Mouse (Mus musculus) T-helper 17 cell (primary cell): Measurements from ENCODE around the gene Hoxb9.

Experiments
- in situ Hi-C, 2 experiments: fragments of 300-600 bp; cut with MboI, MseI; formaldehyde crosslinking; loops; 1 replicate in 1 of 2; 2 replicates in 1 of 2; pipeline ENCODE4 v1.15.1; 2025; ENCODE audit warnings: high pct_unique_total_duplicates in 2 of 2

The Hoxb9 gene

DNA sequence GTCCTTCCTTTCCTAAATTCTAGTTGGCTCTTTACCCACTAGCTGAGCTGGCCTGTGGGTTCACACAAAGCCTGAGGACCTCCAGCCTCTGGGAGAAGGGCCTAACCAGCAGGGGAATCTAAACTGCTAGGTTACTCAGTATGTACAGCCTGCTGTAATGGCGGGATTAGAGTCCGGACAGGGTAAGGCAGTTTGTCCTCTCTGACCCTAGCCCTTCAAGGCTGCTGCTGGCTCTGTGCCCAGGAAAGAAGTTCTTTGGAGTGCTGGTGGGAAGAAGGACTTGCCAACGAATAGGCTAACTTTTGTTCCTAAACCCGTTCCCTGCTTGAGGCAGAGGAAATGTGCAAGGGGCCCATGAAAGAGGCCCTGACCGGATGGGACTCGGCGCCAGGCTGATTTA is 5.3 kb upstream of the Hoxb9 start:
- in situ Hi-C loops, result loop anchor here in 1 of 2 experiments (10.0 kb wide), 1 partner anchor 609 kb away; no protein-coding TSS in a partner anchor

DNA sequence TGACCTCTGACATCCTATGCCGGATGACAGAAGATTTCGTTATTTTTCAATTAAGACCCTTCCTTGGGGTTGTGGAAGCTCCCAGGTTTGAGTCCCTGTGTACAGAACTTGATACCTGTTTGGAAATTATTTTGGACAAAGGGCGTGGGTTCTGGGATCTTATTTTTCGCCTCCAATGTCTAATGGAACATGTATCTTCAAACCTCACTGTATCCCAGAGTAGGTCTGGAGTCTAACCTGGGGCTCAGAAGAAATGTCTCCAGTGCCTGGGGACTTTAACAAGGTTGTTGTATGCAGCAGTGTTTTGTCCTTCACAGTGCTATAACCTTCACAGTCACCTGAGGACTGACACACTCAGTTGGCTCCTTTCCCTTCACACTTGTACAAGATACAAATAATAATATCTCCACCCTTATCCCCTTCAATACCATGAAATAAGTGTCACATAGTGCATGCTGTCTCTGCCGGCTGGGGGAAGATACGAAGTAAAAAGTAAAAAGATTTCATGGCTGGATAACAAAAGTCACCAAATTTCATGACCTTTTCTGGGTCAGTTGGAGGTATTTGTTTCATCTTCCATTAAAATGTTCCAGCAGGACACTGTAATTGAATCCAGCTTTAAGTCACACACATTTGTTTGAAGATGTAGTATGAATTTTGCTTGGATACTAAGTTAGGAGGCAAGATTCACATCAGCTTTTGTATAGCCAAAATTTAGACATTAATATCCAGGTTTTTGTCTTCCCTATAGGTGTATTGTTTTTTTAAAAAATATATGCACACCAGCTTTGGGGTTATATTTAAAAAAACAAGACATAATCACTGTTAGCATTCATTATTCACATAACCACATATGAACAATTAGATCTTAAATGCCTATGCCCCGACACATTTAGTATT is 4.0 kb upstream of the Hoxb9 start:
- in situ Hi-C loops, result loop anchor here in 1 of 2 experiments (10.0 kb wide), 1 partner anchor 608 kb away; no protein-coding TSS in a partner anchor

DNA sequence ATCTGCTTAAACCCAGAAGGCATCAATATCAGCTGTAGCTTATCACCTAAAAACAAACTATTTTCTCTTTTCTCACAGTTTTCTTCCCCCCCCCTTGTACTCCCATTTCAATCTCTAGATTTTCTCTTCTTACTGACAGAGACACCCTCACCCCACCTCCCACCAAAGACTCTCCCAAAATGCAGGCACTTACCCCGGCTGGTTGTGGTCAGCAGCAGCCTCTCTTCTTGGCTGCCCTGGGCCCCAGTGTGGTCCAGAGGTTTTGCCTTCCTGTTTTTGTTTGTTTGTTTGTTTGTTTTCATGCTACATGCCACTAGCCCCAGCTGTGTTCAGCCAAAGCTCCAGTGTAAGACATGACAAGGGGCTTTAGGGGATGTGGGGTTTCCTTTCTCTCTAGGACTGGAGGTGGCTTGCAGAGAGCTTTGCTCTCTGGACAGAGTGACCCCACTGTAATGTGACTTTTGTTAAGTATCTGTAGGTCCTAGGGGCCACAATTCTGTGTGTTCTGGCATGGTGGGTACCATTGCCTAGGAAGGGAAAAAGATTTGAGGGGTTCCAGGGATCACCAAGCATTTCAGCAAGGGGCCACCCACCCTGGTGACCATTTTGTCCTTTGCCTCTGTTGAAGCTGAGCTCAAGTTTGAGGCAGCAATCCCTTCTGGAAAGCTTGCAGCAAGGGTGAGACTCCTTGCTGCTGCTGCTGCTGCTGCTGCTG is 3.1 kb upstream of the Hoxb9 start:
- in situ Hi-C loops, result loop anchor here in 1 of 2 experiments (10.0 kb wide), 1 partner anchor 607 kb away; no protein-coding TSS in a partner anchor

DNA sequence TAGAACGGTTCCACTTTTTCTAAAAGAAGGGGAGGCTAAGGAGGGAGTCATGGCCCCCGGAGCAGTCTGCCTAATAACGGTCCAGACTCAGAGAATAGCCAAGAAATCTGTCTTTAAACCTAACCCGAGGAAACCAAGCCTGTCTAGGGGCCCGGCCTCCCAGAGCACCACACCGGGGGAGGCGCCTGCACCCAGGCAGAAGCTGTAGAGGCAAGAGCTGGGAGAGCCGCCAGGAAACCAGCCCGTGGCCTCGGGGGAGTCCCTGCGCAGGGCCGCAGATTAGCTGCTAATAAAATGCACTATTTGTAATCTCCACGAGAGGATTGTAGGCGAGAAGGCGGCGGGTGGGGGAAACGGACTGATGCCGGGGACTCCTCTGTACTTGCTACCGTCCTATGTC is 1.4 kb upstream of the Hoxb9 start:
- in situ Hi-C loops, result loop anchor here in 1 of 2 experiments (10.0 kb wide), 1 partner anchor 605 kb away; no protein-coding TSS in a partner anchor

DNA sequence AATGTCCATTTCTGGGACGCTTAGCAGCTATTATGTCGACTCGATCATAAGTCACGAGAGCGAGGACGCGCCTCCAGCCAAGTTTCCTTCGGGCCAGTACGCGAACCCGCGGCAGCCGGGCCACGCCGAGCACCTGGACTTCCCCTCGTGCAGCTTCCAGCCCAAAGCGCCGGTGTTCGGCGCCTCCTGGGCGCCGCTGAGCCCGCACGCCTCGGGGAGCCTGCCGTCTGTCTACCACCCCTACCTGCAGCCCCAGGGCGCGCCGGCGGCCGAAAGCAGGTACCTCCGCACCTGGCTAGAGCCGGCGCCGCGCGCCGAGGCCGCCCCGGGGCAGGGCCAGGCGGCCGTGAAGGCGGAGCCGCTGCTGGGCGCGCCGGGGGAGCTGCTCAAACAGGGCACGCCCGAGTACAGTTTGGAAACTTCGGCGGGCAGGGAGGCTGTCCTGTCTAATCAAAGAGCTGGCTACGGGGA is 319 bp downstream of the Hoxb9 start:
- in situ Hi-C loops, result no loop called here

DNA sequence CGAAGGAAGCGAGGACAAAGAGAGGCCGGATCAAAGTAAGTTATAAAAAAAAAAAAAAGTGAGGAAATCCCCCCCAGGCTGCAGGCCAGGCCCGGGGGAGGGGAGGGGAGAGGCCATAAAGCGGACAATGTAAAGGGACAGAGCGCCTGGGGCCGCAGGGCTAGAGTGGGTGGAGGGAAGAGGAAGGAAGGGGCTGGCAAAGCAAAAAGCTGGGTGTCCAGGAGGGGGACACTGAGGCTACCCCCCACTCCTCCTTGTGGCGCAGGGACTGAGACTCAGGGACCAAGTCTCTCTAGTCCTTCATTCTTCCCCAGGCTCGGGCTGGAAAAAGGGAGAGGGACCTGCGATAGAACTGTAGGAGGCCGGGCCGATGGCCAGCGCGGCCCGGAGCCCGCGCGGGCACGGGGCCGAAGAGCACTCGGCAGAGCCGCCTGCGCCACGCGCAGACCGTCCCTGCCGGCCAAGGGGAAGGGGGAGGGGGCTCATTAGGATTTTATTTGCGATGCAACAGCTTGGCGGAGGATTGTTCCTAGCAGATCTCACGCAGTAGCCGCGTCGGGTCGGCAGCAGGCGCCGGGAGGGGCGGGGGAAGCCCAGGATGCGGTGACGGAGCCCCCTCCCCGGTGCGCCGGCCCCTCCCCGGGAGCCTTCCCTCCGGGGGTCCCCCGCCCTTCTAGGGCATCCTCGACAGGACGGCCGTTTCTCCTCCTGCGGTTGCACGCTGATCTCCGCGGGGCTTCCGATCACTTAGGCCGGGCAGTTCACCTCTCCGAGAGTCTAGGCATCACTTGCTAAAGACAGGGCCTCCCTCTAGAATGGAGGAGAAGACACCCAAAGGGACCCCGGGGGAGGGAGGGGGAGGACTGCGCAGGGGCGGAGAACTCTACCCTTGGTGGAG is 1.0 kb downstream of the Hoxb9 start:
- in situ Hi-C loops, result no loop called here

DNA sequence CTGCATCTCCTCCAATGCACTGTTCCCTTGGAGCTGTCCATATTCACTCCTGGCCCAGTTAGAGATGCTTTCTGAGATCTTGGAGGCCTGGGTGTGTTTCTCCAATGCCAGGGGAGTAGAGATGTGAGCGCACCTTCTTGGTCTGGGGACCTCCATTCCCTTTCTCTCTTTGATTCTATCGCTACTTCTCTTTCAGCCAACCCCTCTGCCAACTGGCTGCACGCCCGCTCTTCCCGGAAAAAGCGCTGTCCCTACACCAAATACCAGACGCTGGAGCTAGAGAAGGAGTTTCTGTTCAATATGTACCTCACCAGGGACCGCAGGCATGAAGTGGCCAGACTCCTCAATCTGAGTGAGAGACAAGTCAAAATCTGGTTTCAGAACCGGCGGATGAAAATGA is 3.2 kb downstream of the Hoxb9 start:
- in situ Hi-C loops, result no loop called here

DNA sequence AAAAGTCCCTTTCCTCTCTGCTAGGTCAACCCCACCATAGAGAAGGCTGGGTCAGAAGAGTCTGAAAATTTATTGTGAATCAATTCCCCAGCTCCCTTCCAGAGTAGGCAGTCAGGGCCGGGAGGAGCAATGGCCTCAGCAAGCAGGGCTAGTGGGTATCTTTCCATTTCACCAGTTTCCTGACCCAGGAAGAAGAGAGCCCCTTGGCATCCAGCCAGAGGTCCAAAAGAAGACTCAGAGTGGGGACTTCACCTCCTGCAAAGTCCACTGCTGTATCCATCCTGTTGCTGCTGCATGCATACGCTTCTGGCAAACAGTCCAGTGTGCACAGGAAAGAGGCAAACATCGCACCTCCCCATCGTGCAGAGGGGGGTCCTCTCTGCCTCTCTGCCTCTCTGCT is 4.6 kb downstream of the Hoxb9 start:
- in situ Hi-C loops, result loop anchor here in 1 of 2 experiments (5.0 kb wide), 1 partner anchor 481 kb away; no protein-coding TSS in a partner anchor

DNA sequence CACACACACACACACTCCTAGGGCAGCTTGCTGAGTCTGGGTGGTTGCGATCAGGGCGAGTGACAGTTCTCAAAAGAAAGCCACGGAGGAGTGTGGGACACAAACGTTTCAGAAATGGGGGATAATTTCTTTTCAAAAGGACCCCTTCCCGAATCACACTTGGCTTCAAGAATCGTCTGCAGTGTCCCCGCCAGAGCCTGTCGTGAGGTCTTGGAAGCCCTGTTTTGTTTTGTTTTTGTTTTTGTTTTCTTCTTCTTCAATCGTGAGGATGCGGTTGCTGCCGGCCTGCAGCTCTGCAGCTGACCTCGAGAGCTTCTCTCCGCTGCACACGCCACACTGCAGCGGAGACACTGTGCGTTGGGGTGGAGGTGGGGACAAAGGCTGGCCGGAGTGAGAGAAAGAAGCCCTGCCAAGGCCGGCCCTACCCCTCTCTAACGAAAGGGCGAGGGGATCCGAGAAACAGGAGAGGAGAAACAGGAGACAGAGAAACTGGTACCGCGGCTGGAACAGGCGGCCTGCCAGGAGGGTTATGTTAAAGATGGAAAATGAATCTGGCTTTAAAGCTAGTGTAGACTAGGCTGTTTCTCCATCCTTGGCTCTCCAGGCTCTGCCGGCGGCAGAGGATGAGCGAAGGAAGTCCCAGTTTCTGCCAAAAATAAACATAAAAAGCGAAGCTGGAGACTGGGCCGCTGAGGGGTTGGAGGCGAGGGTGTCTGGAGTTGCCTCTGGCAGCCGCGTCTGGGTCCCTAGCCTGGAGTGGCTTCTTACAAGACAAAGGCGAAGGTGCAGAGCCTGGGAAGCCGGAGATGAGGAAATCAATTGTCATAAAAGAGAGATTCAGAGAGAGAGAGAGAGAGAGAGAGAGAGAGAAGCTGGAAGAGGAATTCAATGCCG is 6.1 kb downstream of the Hoxb9 start:
- in situ Hi-C loops, result loop anchor here in 1 of 2 experiments (5.0 kb wide), 1 partner anchor 480 kb away; no protein-coding TSS in a partner anchor

DNA sequence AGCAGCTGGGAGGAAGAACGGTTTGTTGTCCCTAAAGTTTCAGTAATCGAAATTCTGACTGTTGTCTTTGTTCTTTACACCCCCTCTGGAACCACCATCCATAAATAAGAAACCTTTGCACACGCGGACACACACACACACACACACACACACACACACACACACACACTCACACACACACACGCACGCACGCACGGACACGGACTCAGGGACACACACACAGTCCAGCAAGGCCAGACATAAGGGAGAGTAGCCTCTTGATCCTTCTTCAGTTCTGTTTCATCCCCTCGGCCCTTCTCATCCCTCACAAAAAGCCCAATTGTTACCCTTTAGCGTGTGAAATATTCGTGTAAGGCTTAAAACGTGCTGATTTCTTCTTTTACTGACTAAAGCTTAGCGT is 7.1 kb downstream of the Hoxb9 start:
- in situ Hi-C loops, result loop anchor here in 1 of 2 experiments (5.0 kb wide), 1 partner anchor 479 kb away; no protein-coding TSS in a partner anchor

DNA sequence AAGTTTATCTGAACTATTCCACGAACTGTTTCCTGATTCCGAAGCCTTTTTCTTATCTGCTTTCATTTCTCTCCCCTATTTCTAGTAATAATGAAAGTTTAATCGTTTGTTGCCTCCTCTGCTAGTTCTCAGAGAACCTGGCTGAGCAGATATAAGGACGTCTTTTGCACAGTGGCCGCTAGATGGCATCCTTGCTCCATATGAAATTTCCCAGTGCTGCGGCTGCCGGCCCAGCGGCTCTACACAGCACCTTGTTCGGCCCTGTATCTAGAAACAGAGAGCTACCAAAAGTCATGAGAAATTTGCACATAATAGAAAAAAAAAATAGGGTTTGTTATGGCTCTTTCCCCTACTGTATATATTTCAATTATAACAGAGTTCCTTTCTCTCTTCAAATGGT is 7.5 kb downstream of the Hoxb9 start:
- in situ Hi-C loops, result loop anchor here in 1 of 2 experiments (5.0 kb wide), 1 partner anchor 479 kb away; no protein-coding TSS in a partner anchor

DNA sequence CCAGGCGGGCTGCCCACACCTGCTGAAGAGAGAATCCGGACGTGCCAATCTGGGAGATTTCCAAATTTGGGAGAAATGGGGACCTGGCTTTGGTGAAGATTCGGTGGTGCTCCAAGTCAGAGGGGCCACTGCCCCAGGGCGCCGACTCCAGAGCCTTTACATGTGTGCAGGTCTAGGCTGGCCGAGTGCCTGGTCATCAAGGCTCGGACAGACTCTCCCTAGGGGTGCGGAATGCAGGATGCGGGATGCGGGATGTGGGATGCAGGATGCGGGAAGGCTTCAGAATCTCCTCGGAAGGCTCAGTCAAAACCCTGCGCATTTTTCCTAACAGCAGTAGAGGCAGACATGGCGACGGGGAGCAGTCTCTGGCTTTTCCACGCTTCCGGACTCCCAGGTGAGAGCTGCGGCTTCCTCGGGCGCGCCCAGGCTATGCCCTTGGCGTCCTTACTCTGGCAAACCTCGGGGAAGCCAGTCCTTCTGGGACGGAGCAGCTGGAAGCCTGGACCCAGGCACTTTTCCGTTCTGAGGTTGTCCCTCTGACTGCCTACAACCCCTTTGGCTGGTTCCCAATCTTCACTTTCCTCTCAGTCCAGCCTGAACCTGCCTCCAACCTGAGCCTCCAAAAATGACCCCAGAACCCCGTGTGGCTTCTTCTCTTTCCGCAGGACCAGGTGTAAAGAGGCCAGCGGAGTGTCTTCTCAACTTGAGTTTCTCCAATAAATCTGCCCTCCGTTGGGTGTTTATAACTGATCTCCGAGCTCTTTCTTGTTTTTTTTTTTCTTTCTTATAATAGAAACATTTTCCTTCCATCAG is 8.4 kb downstream of the Hoxb9 start:
- in situ Hi-C loops, result loop anchor here (5.0 to 10.0 kb wide), 2 partner anchors 478 to 585 kb away; no protein-coding TSS in a partner anchor

DNA sequence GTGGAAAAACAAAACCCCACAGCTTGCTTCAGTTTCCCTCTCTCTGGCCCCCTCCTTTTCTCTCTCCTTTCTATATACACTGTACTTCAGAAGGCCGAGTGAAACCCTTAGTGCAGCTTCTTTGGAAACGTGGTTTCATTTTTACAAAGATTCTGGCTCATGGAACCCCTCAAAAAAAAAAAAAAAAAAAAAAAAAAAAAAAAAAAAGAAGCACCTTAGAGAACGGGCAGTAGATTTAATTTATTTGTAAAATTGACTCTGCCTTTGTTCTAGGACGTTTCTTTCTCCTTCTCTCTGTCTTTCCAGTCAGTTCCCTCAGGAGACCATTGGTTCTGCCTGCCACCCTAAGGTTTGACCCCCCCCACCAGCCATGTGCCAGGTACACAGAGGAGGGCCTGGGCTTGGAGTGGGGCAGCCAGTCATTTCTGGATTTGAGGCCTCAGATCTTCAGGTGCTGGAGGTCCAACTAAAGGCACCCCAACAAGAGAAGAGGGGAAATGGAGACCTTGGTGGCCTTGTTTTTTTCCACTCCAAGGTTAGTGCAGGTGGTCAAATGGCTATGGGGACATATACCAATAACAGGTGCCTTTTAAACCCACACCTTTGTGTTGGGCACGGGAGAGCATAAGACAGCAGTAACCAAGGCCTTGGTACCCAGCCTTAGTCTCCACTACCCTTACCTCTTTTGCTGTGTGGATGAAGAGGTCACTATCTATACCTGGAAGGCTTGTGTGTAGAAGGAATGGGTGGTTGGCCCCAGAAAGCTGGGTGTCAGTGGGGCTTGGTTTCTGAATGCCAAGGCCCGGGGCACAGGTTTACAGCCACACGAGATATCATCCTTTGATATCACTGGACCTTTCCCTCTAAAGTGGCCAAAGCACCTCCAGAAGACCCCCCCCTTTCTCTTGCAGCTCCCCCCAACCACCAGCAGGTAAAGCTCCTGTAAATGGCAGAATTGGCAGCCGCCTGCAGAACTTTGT is 9.4 kb downstream of the Hoxb9 start:
- in situ Hi-C loops, result loop anchor here in 1 of 2 experiments (10.0 kb wide), 1 partner anchor 584 kb away; no protein-coding TSS in a partner anchor

DNA sequence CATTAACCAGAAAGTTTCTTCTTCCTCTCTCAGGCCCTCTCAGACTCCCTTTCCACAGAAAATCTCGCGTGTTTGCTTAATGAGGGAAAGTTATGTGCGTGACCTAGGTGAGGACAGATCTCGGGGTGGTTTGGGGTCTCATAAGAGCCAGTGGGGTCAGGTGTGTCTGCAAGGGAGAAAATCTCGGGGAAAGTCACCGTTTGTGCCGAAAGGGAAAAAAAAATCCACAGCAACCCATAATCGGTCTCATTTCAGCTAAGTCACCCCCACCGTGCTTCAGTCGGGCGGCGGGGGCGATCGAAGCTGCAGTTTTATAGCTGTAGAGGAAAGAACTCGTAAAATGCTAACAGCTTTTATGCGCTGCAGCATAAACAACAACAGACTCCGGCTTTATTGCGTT is 10.1 kb downstream of the Hoxb9 start:
- in situ Hi-C loops, result loop anchor here in 1 of 2 experiments (10.0 kb wide), 1 partner anchor 583 kb away; no protein-coding TSS in a partner anchor

DNA sequence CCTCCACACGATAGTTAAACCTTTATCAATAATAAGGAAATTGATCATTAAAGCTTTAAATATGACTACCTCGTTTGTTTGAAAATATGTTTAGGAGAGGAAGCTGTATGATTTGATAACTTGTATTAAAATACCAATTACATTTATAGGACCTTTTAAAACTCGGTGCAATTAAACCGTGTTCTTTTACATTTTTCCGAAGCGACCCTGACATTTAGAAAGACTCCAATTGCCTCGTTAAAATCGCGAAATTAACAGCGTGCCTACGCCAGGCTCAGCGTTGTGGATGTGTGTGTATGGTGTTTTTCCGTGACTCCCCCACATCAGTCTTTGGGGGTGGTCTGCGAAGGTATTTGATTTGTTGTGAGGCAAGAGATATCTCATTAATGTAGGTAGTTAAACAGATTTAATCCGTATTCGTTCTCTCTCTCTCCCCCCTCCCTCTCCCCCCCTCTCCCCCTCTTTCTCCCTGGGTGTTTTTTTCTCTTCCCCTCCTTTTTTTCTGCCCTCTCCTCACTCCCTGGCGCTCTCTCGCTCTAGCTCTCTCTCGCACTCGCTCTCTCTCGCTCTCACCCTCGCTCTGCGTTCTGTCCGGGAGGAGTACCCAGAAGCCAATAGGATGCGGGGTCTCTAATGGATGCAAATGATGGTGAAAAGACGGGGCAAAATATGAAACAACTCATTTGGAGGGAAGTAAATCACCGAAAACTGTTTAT is 10.8 kb downstream of the Hoxb9 start, which contains the start of gene Hoxb8:
TSS of gene Hoxb8 (plus strand) at position 51 of the 716 bp plus-strand sequence.
- in situ Hi-C loops, result loop anchor here in 1 of 2 experiments (10.0 kb wide), 1 partner anchor 583 kb away; no protein-coding TSS in a partner anchor

DNA sequence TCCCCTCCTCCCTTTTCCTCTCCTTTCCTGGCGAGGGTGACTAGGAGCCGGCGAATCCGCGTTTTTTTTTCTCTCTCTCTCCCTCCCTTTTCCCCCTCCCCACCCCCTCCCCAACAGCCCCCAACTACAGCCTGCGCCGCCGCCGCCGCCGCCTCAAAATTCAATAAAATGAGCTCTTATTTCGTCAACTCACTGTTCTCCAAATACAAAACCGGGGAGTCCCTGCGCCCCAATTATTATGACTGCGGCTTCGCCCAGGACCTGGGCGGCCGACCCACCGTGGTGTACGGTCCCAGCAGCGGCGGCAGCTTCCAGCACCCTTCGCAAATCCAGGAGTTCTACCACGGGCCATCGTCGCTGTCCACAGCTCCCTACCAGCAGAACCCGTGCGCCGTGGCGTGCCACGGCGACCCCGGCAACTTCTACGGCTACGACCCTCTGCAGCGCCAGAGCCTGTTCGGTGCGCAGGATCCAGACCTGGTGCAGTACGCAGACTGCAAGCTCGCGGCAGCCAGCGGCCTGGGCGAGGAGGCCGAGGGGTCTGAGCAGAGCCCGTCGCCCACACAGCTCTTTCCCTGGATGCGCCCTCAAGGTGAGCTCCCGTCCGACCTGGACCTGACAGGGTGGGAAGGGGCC is 11.7 kb downstream of the Hoxb9 start:
- in situ Hi-C loops, result loop anchor here in 1 of 2 experiments (10.0 kb wide), 1 partner anchor 582 kb away; no protein-coding TSS in a partner anchor
